Mouse (Mus musculus) small intestine, adult 2 months (tissue): ENCODE measurements around the gene Tmem151b. TPM values are rescaled to one million over a fixed set of nuclear protein-coding genes. Genes with fewer than 3 reads are reported as not detected.

Source experiments
- H3K27ac ChIP-seq: fragments of 200-500 bp; 2 replicates; pipeline ENCODE4 v1.5.1; 2012; ENCODE audit warnings: low read depth, low read length, control low read depth, inconsistent platforms; ENCODE audit not compliant: insufficient read depth
- H3K27me3 ChIP-seq: fragments of 200-500 bp; 2 replicates; pipeline ENCODE4 v1.6.1; 2012; ENCODE audit warnings: mild to moderate bottlenecking, moderate library complexity, low read length, inconsistent platforms; ENCODE audit not compliant: control insufficient read depth, insufficient read depth
- H3K36me3 ChIP-seq: fragments of 200-500 bp; 2 replicates; pipeline ENCODE4 v1.6.1; 2012; ENCODE audit warnings: mild to moderate bottlenecking, low read length, control low read depth, inconsistent platforms; ENCODE audit not compliant: control insufficient read depth, insufficient read depth
- H3K4me1 ChIP-seq: fragments of 200-500 bp; 2 replicates; pipeline ENCODE4 v1.6.1; 2012; ENCODE audit warnings: low read length, inconsistent platforms, mixed read lengths; ENCODE audit not compliant: control insufficient read depth, insufficient read depth, insufficient read length
- H3K4me3 ChIP-seq: fragments of 200-500 bp; 2 replicates; pipeline ENCODE4 v1.5.1; 2012; ENCODE audit warnings: low read depth, mild to moderate bottlenecking, control low read depth, inconsistent platforms, low read length, moderate library complexity
- CTCF ChIP-seq: fragments of 200-500 bp; IDR thresholded peaks from 2 replicates; pipeline ENCODE4 v1.5.1; 2012; ENCODE audit warnings: low read depth, mild to moderate bottlenecking, control low read depth, inconsistent platforms, low read length, moderate library complexity, mixed read lengths; ENCODE audit not compliant: insufficient replicate concordance, insufficient read length; ENCODE audit errors: extremely low read depth
- POLR2A ChIP-seq: fragments of 200-500 bp; IDR thresholded peaks from 2 replicates; pipeline ENCODE4 v1.6.1; 2012; ENCODE audit warnings: low read depth, mild to moderate bottlenecking, control low read depth, inconsistent platforms, low read length, moderate library complexity
- WGBS: fragments of 180-500 bp; shearing (Covaris S2); methylation state at CpG from one replicate; pipeline ENCODE4 v1.1.7; 2018; 5-methylcytosine and 5-hydroxymethylcytosine counted together
- polyA plus RNA-seq: library from polyadenylated mRNA; depleted of rRNA; stranded (reverse); fragments of >200 nt; gene quantifications from 2 replicates; pipeline ENCODE4 v1.2.3, GENCODE M21; 2012

Tmem151b gene
- polyA plus RNA-seq, 1 experiment: 0.94 TPM

DNA sequence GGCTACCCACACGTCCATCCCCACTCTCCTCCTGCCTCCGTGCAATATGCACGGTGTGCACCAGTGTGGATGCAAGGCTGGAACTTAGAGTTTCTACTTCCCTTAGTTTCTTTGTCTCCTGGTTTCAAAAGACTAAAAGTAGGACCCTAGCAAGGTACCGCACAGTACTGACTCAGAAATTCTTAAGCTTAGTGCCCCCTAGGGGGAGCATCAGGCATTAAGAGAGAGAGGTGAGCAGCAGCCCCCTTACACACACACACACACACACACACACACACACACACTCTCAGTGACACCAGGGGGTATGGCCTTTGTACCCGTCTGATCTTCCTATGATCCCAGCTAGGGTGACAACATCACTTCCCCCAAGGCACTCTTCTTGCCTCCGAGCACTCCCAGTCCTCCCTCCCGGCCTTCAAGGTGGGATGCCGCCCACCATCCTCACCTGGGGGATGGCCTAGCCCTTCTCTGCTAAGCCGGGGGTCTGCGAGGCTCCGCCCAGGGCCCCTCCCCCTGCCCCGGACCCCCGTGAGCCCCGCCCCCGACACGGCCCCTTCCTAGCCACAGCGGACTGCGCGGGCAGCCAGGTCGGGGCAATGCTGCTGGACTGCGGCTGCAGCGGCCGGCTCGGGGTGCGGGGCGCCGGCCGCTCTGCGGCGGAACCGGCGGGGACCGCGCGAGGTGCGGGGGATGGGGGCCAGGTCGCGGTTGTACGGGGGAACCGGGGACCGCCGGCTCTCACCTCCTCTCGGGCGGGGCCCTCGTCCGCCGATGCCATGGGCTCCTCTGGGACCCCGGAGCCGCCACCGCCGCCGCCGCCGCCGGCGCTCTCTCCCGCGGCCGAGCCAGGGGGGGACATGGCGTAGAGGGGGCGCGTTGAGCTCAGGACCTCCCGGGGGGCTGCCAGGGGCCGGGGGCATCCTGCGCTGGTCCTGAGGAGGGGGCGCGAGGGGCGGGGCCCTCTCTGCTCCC, 650 bp downstream of the Tmem151b start:
- Histone ChIP-seq H3K4me1 (peaks cover 6% of the 10 kb centered on the region), H3K4me3 (peak overlapping the region; percentile 44), H3K27ac (no peak overlapping the region), H3K36me3 (no peaks in the 10 kb centered on the region), H3K27me3 (peaks cover 68% of the 10 kb centered on the region)
- WGBS: 4% methylated on average over 56 of the region's 68 CpGs
- no peak for TF ChIP-seq POLR2A
- TF ChIP-seq CTCF: no peak

DNA sequence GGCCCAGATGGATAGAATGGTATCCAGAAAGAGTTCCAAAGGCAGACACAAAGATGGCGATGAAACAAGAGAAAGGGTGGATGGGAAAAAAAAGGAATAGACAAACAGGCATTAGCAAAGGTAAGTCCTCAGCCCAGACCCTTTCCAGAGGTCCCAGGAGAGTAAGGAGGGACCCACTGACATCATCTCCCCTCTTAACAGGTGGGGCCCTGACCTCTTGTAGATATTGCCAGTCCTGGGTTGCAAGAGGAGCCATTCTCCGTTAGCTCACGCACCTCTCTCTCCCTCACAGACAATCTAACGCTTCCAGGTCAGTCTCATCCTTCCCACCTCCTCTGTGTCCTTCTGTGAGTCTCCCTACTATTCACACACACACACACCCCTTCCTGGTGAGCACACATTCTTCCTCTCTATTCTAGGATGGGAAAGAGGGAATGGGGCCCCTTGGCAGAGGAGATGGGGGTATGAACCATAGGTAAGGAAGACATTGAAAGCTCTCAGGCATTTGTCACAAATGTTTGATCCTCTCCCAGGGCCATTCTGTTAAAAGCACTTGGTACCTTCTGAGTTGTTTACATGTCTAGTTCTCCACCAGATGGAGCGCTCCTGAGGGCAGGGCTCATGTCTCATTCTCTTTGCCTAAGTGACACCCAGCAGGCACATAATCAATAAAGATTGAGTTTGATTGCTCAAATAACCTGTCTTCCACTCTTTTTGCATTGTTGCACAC, 1.9 kb downstream of the Tmem151b start:
- Histone ChIP-seq H3K4me1 (peaks cover 6% of the 10 kb centered on the region), H3K27ac (no peak overlapping the region), H3K27me3 (peaks cover 70% of the 10 kb centered on the region), H3K4me3 (no peak overlapping the region), H3K36me3 (no peaks in the 10 kb centered on the region)
- TF ChIP-seq POLR2A (no peak), CTCF (no peak)
- WGBS: 71% methylated on average over 5 of the region's 5 CpGs

DNA sequence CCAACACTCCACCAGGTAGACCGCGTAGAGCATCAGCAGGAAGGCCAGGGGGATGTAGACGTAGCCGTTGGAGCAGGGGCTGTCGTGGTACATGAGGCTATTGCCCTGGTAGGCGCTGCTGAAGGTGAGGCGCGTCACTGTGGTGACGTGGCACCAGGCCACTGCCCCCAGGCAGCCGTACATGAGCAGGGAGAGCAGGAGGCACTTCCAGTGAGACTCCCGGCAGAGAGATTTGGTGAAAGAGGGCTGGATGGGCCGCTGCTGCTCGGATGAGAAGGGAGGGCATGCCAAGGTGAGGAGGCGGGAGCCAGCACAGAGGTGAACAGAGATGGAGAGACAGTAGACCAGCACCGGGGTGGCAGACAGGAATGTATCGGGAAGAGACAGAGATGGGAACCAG, 2.5 kb downstream of the Tmem151b start:
- H3K36me3 ChIP-seq: no peaks in the 10 kb centered on the region
- H3K27me3 ChIP-seq: peaks cover 74% of the 10 kb centered on the region
- no peak overlapping the region for H3K27ac ChIP-seq
- no peak overlapping the region for H3K4me3 ChIP-seq
- no peak for TF ChIP-seq CTCF
- TF ChIP-seq POLR2A: no peak
- peaks cover 6% of the 10 kb centered on the region for H3K4me1 ChIP-seq
- WGBS: 77% methylated on average over 16 of the region's 16 CpGs

DNA sequence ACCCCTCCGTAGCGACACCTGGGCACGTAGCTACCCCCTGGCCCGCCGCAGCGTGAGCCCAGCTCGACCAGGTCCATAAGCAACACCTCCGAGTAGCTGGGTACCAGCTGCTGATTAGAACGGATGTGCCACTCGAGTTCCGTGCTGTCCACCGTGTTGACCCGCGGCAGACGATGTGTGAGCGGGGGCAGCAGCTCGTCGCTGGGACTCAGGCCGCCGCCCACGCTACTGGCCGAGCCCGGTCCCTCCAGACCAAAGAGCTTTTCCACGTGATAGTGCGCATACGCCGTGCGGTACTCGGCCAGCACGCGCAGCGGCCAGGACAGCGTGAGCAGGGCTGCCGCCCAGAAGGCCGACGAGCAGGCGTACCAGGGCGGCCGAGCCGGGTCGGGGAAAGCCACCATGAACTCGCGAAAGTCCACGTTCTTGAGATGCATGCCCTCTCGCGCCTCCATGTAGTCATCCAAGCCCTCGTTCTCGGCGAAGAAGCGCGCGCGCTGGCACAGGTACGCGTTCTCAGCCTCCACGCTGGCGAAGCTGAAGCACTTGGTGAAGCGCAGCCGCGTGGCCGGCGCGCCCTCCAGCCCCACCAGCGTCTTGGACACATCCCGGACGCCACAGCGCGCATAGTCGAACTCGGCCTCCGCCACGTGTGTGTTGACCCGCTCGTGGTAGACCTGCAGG, 4.1 kb downstream of the Tmem151b start:
- Histone ChIP-seq H3K4me3 (no peak overlapping the region; the same call in 1 of the 2 replicates), H3K36me3 (no peaks in the 10 kb centered on the region), H3K27ac (no peak overlapping the region), H3K4me1 (peaks cover 6% of the 10 kb centered on the region; the same call in 1 of the 2 replicates), H3K27me3 (peaks cover 64% of the 10 kb centered on the region)
- TF ChIP-seq POLR2A (no peak), CTCF (no peak)
- 22% methylated on average over 74 of the region's 74 CpGs for WGBS

DNA sequence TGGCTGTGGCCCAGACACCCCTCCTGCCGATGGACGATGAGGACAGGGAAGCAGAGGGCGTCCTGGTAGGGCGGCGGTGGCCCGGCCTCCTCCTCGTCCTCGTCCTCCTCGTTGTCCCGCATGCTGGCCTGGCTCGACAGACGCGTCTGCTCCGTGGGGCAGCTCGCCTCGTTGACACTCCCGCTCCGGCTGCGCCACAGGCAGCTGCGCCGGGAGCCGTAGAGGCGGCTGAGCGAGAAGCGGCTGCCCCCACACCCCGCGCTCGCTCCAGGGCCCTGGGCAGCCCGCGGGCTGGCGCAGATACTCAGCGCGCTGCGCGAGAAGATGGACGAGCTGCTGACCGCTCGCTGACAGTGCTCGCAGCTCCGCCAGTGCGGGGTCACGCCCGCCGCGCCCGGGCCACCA, 4.6 kb downstream of the Tmem151b start:
- no peaks in the 10 kb centered on the region for H3K36me3 ChIP-seq
- no peak for TF ChIP-seq CTCF
- TF ChIP-seq POLR2A: no peak
- 22% methylated on average over 46 of the region's 46 CpGs for WGBS
- H3K27me3 ChIP-seq: peaks cover 59% of the 10 kb centered on the region
- H3K27ac ChIP-seq: no peak overlapping the region
- peaks cover 6% of the 10 kb centered on the region; the same call in 1 of the 2 replicates for H3K4me1 ChIP-seq
- H3K4me3 ChIP-seq: no peak overlapping the region

DNA sequence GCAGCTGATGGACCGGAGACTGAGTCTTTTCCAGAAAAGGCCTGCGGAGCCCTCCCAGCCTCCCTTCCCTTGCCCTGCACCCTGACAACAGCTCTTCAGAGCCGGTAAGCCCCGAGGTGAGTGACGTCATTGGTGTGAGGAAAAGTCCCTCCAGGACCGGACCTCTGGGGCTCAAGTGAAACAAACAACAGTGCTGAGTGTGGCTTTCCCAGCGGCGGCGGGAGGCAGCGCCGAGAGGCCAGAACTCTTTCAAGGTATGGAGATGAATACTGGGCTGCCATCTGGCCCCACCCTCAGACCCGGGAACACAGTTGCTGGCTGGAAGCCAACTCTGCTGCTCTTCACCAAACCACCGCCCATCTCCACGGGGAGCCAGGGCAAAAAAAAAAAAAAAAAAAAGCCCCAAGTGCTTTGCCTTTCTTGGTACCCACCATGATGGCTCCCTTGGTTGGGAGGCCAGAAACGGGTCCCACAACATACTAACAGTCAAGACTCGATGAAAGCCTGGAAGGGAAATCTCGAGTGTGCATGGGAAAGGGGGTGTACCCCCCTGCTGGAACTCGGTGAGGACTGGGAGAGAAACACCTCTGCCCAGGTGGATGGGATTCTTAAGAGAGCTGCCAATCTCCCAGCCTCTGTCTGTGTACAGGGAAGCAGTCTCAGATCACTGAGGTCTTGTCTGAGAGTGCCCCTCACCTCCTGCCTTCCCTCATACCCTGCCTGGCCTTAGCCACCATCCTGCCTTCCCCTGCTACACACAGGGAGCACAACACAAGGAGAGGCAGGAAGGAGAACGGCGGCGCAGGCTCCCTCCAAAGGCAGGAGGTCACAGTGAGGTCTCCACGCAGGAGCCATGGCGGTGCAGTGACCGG, 5.2 kb downstream of the Tmem151b start:
- H3K4me1 ChIP-seq: peaks cover 6% of the 10 kb centered on the region; the same call in 1 of the 2 replicates
- H3K27me3 ChIP-seq: peaks cover 53% of the 10 kb centered on the region
- H3K4me3 ChIP-seq: no peak overlapping the region
- TF ChIP-seq CTCF (no peak), POLR2A (no peak)
- 16% methylated on average over 24 of the region's 24 CpGs for whole genome bisulfite sequencing
- no peak overlapping the region for H3K27ac ChIP-seq
- H3K36me3 ChIP-seq: no peaks in the 10 kb centered on the region
